Mouse (Mus musculus) liver, adult (tissue): ENCODE measurements around the gene Dcun1d2.

Experiments used
- GATA4 ChIP-seq: IDR thresholded peaks from 2 replicates; pipeline ENCODE4 v1.6.1; 2014; ENCODE audit warnings: mild to moderate bottlenecking, low read length; ENCODE audit not compliant: insufficient replicate concordance

Dcun1d2 gene

GRCm38 (mm10) chr8:13283200-13283599 is 4.7 kb downstream of the Dcun1d2 start:
- no peak for TF ChIP-seq GATA4

GRCm38 (mm10) chr8:13276941-13277447 is 10.9 kb downstream of the Dcun1d2 start:
- TF ChIP-seq GATA4: no peak

GRCm38 (mm10) chr8:13272834-13273233 is 15.1 kb downstream of the Dcun1d2 start:
- TF ChIP-seq GATA4: no peak

GRCm38 (mm10) chr8:13267566-13267965 is 20.4 kb downstream of the Dcun1d2 start:
- no peak for TF ChIP-seq GATA4

GRCm38 (mm10) chr8:13263376-13263775 is 24.6 kb downstream of the Dcun1d2 start:
- no peak for TF ChIP-seq GATA4

- no peak for TF ChIP-seq GATA4
Observed at GRCm38 (mm10) chr8:13254019-13254418, 33.9 kb downstream of the Dcun1d2 start, which contains the start of gene Adprhl1. Gene Adprhl1, minus strand, starts transcription at chr8:13254162.

GRCm38 (mm10) chr8:13253413-13253812 is 34.5 kb downstream of the Dcun1d2 start:
- TF ChIP-seq GATA4: no peak

- no peak for TF ChIP-seq GATA4
Observed at GRCm38 (mm10) chr8:13252837-13253236, 35.1 kb downstream of the Dcun1d2 start.

GRCm38 (mm10) chr8:13244343-13244880 is 43.5 kb downstream of the Dcun1d2 start:
- no peak for TF ChIP-seq GATA4

GRCm38 (mm10) chr8:13242985-13243870 is 44.7 kb downstream of the Dcun1d2 start:
- no peak for TF ChIP-seq GATA4

GRCm38 (mm10) chr8:13240691-13241090 is 47.2 kb downstream of the Dcun1d2 start:
- no peak for TF ChIP-seq GATA4

- no peak for TF ChIP-seq GATA4
Observed at GRCm38 (mm10) chr8:13240055-13240454, 47.9 kb downstream of the Dcun1d2 start.

- TF ChIP-seq GATA4: no peak
Observed at GRCm38 (mm10) chr8:13234803-13235202, 53.1 kb downstream of the Dcun1d2 start.

GRCm38 (mm10) chr8:13230471-13230870 is 57.5 kb downstream of the Dcun1d2 start:
- no peak for TF ChIP-seq GATA4

- TF ChIP-seq GATA4: no peak
Observed at GRCm38 (mm10) chr8:13229802-13230201, 58.1 kb downstream of the Dcun1d2 start.

- TF ChIP-seq GATA4: no peak
Observed at GRCm38 (mm10) chr8:13228923-13229610, 58.9 kb downstream of the Dcun1d2 start.
